8 mouse cellular contexts compared by ENCODE assay signal in the genomic region with DNA sequence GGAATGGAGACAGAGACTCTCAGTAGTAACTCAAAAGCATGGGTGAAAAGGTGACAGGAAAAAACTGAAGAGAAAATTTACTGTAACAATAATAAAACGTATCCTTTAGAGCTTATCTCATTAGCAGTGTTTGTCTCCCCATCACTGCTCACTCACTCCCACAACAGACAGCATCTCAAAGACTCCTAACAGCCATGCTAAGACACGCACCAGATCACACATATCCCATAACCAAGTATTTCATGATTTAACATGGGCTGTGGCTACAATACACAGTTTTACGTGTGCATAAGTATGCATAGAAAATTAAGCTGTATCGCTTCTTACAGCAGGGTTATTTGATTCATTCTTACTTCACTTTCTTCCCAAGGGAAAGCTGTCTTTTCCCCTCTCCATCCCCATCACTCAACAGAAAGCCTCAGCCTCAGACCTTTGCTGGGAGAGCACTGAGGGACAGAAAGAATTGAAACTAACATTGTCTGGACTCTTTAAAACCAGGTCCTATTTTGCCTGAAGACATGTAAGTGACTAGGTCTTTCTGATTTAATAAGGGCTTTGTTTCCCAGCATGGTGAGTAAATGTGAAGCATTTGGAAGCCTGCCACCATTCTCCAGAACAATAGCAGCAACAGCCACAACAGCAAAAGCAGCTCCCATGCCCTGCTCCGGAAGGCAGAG. TPM values are rescaled to one million over a fixed set of nuclear protein-coding genes. Genes with fewer than 3 reads are reported as not detected.
DNase-seq lines count a peak whose midpoint lies in the region; ATAC-seq and TF ChIP-seq lines count a peak whose summit lies in the region.

No protein-coding gene starts in this region.

- no peaks in the 10 kb centered on the region for H3K27me3 ChIP-seq in forebrain, embryonic 12.5 days
- H3K27me3 ChIP-seq in midbrain, embryonic 10.5 days (ENCODE audit: low read depth, poor library complexity, severe bottlenecking) = no peaks in the 10 kb centered on the region

- H3K27ac ChIP-seq in forebrain, embryonic 12.5 days = peak overlapping the region; percentile 83
- H3K27ac ChIP-seq in layer of hippocampus, adult 2 months = peak overlapping the region; percentile 82
- peak overlapping the region; percentile 39 for H3K27ac ChIP-seq in midbrain, embryonic 10.5 days (replicated peaks)

- H3K9ac ChIP-seq in forebrain, embryonic 12.5 days = no peak overlapping the region

- no peaks in the 10 kb centered on the region for H3K9me3 ChIP-seq in forebrain, embryonic 12.5 days
- H3K9me3 ChIP-seq in midbrain, embryonic 10.5 days (replicated peaks) = no peaks in the 10 kb centered on the region

- peak overlapping the region; percentile 19 for H3K4me2 ChIP-seq in forebrain, embryonic 12.5 days

- ATAC-seq in forebrain, embryonic 12.5 days (ENCODE audit: low FRiP score) = peak; percentile 66; the same call in 1 of the 2 replicates

- intact Hi-C loops in heart, postnatal 36 days (cut with DNase I) = loop anchor here (2.0 to 5.0 kb wide), 2 partner anchors 36 to 71 kb away; no protein-coding TSS in a partner anchor

- 36% methylated on average over 5 of the region's 5 CpGs for WGBS in forebrain, embryonic 12.5 days
- 78% methylated on average over 5 of the region's 5 CpGs for WGBS in midbrain, embryonic 10.5 days

- no peak for TF ChIP-seq CTCF in layer of hippocampus, adult 2 months (conservative IDR thresholded peaks at IDR 0.05)

- H3K4me3 ChIP-seq in forebrain, embryonic 12.5 days (replicated peaks) = no peak overlapping the region
- no peak overlapping the region for H3K4me3 ChIP-seq in layer of hippocampus, adult 2 months
- no peak overlapping the region for H3K4me3 ChIP-seq in midbrain, embryonic 10.5 days

- H3K4me1 ChIP-seq in forebrain, embryonic 12.5 days = peaks cover 29% of the 10 kb centered on the region
- H3K4me1 ChIP-seq in midbrain, embryonic 10.5 days = peaks cover 8% of the 10 kb centered on the region

- peak; percentile 14 for DNase-seq in right cerebral cortex, adult 18-20 months
- no peak for DNase-seq in right cerebral cortex, postnatal 25 days
- DNase-seq in heart, postnatal 36 days = peak; percentile 40 to 53
- peak; percentile 22 to 34 for DNase-seq in layer of hippocampus, adult 2 months (ENCODE audit: low spot score in 2 of 2)
- no peak for DNase-seq in midbrain, embryonic 10.5 days (ENCODE audit: low spot score)
- no peak for DNase-seq in spleen, postnatal 36 days (ENCODE audit: low spot score in 2 of 2)
- no peak for DNase-seq in spleen, postnatal 10 days (ENCODE audit: low spot score in 2 of 2)

- peaks cover 4% of the 10 kb centered on the region; the same call in 1 of the 2 replicates for H3K36me3 ChIP-seq in forebrain, embryonic 12.5 days (replicated peaks)
- H3K36me3 ChIP-seq in midbrain, embryonic 10.5 days = no peaks in the 10 kb centered on the region

RNA-seq across cellular contexts. Expression of a gene that starts 37.5 kb away (rescaled TPM):
- 52.3 and 55.8 TPM in 2 replicates for polyA plus RNA-seq in forebrain, embryonic 12.5 days (2016; fragmentation: Nextera tagmentation; extraction: Ambion mirVana)
- 10 to 100 TPM; 31.7 to 58.7 TPM for total RNA-seq in heart, postnatal 36 days (2021)
- 10 to 100 TPM; 24.8 to 28.4 TPM for total RNA-seq in layer of hippocampus, adult 2 months (2021)
- polyA plus RNA-seq in midbrain, embryonic 10.5 days (2016; fragmentation: Nextera tagmentation; extraction: Ambion mirVana) = 24.6 and 26.7 TPM in 2 replicates

Comparison
In these comparisons a context has a peak if more than half of its experiments do, and no peak if none do; other contexts are left out.
1. DNase-seq: peak in right cerebral cortex, adult 18-20 months (single experiment), heart, postnatal 36 days (2 of 2) and layer of hippocampus, adult 2 months (2 of 2); none in right cerebral cortex, postnatal 25 days (single experiment), midbrain, embryonic 10.5 days (single experiment), spleen, postnatal 36 days (0 of 2) and spleen, postnatal 10 days (0 of 2).
2. Peak in every context shown above with its lines, with median percentiles within 50 percentile points of each other: H3K27ac ChIP-seq.